Mouse (Mus musculus) kidney, postnatal 10 days (tissue): Measurements from ENCODE around the gene Ccl7.
A peak's percentile ranks its signal among the peaks of the same experiment; 100 is the strongest.

Source experiments
- DNase-seq: peaks from one replicate; pipeline ENCODE4 v3.0.0; 2021; ENCODE audit warnings: mixed read lengths

The Ccl7 gene

GRCm38 (mm10) chr11:82035857-82036256 lies 9.7 kb upstream of the Ccl7 start:
- no peak for DNase-seq

DNA sequence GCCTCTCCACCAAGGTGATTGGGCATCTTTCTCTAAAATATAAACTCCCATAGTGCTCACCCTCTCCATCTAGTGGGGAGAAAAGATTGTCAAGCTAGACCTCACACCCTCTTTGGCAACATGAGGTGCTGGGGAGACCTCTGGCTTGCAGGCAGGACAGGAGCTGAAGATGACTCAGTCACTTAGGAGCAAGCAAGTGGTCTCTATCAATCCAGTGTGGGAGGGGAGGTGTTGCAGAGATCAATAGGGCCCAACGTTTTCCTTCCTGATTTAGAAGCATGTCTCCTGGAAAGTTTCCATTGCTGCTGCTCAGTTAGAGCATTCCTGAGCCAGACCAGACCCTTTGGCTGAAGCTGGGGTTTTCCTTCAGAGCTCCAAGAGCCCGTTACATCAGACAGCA lies 7.0 kb upstream of the Ccl7 start, which contains the start of gene Gm17268:
Gene Gm17268 (minus strand): TSS at position 28 of the 400 bp plus-strand sequence.
- no peak for DNase-seq

GRCm38 (mm10) chr11:82039132-82039660 lies 6.3 kb upstream of the Ccl7 start:
- no peak for DNase-seq

DNA sequence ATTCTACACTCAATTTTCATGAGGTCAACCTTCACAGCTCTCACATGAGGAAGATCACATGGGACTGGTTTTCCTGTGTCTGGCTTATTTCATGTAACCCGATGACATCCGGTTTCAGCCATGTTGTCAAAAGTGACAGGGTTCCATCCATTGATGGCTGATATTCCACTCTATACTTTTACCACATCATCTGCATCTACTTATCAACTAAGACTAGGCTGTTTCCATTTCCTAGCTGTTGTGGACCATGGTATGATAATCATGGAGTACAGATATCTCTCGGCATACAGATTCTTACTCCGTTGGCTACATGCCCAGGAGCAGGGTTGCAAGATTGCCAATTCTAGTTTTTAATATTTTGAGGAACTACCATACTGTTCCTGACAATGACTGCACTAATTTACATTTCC lies 3.8 kb upstream of the Ccl7 start:
- peak; percentile 20 for DNase-seq

DNA sequence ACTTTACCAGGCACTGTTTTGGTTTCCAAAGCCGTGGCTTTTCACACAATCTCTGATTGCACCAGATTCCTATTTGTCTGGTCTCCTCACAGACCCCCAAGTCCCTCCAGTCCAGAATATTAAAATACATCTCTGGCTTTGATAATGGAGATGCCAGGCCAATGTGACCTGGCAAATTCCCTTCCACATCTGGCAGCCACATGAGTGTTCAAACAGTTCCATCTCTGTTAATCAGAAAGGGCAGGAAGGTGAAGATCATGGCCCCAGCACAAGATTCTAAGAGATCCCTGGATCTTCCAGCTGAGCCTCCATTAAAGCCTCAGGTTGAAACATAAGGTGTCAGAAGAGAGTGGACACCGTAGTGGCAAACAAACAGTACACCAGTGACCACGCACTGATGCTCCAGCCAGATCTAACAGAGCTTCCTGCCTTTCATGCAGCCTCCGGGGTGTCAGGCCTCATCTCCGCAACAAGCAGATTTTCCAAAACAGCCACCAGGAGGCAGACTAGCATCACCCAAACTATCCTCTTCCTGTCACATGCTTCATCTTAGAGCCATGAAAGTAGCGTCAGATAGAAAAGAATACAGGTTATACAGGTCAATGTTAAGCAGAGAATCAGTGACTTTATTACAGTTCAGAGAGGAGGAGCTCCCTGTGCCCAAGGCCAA lies 2.4 kb downstream of the Ccl7 start:
- peak; percentile 69 for DNase-seq

- DNase-seq = peak; percentile 39
Observed at GRCm38 (mm10) chr11:82053849-82054248, 8.3 kb downstream of the Ccl7 start.

GRCm38 (mm10) chr11:82057646-82058045 lies 12.1 kb downstream of the Ccl7 start, which contains the start of gene Ccl11:
Ccl11 (plus strand) TSS chr11:82057823.
- DNase-seq = no peak

DNA sequence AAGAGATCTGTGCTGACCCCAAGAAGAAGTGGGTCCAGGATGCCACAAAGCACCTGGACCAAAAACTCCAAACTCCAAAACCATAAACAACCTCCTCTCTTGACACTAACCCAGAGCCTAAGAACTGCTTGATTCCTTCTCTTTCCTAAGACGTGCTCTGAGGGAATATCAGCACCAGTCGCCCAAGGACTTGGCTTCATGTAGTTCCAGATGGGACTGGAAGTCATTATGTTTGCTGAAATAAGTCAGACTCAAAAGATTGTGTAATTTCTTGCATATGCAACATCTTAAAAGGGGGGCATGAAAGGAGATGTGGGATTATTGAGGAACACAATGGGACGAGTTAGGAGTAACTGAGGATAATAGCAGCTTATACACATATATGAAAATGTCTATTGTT lies 16.7 kb downstream of the Ccl7 start:
- DNase-seq = no peak

DNA sequence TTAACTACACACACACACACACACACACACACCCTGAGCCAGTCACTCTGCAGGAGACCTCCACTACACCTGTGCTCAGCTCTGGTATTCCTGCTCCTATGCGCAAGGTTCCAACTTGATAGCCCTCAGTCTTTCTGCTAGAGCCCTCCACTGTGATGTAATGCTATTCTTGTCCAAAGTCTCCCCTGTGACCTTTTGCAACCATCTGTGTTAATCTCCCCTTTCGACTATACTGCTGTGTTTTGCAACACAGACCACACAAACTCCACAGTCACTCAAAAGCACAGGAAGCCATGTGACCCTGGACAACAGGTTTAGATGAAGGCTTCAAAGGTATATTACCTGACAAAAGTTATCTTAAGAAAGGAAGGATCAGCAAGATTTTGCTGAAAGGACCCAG lies 17.9 kb downstream of the Ccl7 start:
- DNase-seq = no peak

- DNase-seq = no peak
Observed at GRCm38 (mm10) chr11:82066953-82067571, 21.6 kb downstream of the Ccl7 start.

DNA sequence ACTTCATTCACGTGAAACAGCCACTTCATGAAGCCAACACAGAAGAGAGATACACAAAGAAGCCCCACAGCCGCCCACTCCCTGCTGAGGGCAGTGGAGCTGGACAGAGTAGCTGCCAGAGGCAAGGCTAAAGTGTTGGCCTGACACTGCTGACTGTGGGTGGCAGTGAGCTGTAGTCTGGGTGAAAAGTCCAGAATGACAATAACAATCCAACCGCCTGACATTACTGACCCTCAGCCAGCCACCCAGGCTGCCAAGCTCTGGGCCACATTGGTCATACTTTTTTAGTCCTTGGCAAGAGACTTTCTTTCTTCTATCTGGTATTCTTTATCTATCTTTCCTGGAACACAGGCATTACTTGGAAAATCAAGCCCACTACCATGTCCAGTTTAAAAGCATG lies 25.6 kb downstream of the Ccl7 start:
- no peak for DNase-seq

DNA sequence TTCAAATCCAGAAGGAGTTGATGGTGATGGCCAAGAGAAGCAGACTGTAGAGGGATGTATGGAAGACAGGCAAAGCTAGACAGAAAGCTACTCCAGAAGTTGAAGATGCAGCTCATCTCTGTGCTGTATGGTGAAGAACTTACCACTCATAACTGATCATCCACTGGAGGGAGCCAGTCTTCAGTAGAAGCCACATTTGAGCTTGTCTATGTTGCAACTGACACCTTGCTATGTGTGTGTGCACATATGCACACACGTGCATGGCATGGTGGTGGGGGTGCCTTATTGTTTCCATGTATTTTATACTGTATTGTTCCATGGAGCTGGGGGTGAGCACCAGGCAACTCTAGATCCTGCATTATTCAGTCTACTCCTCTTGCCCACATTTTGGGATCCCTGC lies 26.9 kb downstream of the Ccl7 start:
- no peak for DNase-seq

GRCm38 (mm10) chr11:82072984-82073383 lies 27.5 kb downstream of the Ccl7 start:
- no peak for DNase-seq

DNA sequence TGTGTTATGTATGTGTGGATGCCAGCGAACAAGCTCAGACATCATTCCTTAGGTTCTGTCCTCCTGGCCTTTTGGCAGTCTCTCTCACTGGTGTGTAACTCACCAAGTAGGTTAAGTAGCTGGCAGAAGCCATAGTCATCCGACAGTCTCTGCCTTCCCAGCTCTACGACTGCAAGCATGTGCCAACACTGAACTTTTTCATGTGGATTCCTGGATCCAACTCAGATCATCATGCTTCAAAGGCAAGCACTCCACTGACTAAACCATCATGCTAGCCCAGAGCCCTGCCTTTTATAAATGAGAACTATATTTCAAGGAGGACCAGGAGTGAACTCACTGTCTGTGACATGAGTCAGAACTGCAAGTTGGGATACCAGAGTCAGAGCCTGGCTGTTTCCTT lies 28.2 kb downstream of the Ccl7 start:
- no peak for DNase-seq

- DNase-seq = no peak
Observed at GRCm38 (mm10) chr11:82077031-82077430, 31.5 kb downstream of the Ccl7 start.

GRCm38 (mm10) chr11:82078136-82078730 lies 32.7 kb downstream of the Ccl7 start:
- DNase-seq = no peak

- no peak for DNase-seq
Observed at GRCm38 (mm10) chr11:82080865-82081264, 35.4 kb downstream of the Ccl7 start.

GRCm38 (mm10) chr11:82084360-82084759 lies 38.8 kb downstream of the Ccl7 start:
- no peak for DNase-seq
